Mouse (Mus musculus) R1 (cell line): ENCODE data around the gene Bzw2.
A peak's percentile ranks its signal among the peaks of the same experiment; 100 is the strongest.

Source experiments
- DNase-seq: peaks from one replicate; pipeline ENCODE4 v3.0.0-alpha.2; 2018; ENCODE audit warnings: low read depth, low spot score

Gene Bzw2

DNA sequence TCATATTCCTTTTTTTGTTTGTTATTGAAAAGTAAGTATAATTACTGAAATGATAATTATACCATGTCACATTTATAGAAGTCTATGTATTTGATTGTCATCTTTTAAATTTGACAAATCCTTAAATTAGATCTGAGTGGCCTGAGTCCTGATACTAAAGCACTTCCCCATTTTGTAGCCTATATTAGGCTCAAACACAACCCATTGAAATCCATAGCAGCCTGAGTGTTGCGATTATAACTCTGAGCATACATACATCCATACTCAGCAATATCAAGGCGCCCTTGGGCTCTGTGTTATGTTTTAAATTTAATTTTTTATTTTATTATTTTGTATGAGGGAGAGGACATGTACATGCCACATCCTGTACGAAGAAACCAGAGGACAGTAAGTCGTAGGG, 87.6 kb downstream of the Bzw2 start:
- DNase-seq = no peak

DNA sequence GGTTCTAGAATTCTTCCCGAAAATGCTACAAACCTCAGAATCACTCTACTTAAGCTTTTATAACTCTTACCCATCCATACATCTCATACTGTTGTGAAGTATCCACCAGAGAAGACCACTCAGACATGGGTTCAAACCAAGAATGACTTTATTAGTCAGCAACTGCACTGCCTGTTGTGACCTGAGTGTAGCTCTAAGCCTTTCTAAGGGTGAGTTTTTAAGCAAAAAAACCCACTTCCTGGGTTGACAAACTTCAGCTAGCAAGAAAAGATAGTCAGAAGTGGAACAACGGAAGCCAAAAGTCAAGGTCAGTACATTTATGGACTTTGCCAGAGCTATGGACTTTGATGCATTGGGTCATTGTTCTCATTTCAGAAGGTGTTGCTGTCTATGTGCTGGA, 90.3 kb downstream of the Bzw2 start:
- no peak for DNase-seq

DNA sequence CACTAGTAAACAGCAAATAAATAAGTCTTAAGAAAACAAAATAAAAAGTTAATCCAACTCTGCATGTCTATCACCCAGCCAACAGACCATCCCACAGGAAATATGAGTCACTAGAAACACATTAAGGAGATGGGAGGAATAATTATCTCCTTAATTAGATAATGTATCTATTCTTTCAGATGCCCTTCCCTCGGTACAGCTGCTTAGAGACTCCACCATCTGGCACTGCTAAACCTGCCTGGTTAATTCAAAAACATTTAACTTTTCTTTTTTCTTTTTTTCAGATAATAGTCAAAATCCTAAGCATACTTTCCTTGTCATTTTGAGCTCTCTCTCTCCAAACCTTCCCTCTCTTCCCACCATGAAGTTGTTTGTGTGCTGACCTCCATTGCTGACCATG, 92.0 kb downstream of the Bzw2 start:
- DNase-seq = no peak

DNA sequence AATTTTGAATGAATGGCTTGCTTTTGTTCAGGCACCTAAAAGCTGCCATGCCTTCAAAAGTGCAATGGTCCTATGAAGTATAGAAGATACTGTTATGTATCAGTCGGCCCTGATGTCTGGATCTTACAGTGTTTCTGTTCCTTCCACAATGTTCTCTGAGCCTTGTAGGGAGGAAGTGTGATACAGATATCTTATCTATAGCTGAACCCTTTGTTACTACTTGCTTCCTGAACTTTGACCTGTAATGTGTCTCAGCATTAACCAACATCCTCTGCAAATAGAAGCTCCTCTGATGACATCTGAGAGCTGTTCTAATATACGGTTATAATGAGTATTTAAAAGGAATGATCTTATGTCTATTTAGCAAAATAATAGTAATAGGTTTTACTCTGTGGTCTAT, 100.2 kb downstream of the Bzw2 start:
- DNase-seq = no peak

DNA sequence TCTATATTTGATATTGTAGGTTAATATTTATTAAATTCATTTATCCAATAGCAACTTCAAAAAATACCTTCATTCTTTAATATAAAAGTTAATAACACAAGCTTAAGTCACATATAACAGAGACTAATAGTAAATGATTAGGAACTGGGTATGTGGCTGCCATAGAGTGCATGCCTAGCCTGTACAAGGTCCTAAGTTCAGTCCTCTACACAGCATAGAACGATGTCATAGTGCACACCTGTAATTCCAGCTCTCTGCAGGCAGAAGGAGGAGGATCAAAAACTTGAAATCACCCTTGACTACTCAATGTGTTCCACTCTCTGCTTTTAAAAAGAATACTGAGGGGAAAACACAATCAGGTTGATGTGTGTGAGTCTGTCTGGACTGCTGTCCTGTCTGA, 107.6 kb downstream of the Bzw2 start:
- DNase-seq = no peak

DNA sequence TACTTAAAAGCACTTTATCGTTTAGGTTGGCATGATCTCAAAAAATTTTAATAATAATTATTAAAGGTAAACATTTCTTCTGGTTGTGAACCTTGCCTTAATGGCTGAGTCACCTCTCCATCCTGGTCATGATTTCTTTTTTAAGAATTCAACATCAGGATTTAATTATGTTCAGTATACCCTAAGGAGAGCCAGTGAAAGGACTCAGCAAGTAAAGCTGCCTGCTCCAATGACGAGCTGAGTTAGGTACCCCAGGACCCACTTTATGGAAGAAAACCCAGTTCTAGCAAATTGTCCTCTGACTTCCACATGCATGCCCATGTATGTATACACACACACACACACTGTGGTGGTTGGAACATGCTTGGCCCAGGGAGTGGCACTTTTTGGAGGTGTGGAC, 110.3 kb downstream of the Bzw2 start:
- no peak for DNase-seq

DNA sequence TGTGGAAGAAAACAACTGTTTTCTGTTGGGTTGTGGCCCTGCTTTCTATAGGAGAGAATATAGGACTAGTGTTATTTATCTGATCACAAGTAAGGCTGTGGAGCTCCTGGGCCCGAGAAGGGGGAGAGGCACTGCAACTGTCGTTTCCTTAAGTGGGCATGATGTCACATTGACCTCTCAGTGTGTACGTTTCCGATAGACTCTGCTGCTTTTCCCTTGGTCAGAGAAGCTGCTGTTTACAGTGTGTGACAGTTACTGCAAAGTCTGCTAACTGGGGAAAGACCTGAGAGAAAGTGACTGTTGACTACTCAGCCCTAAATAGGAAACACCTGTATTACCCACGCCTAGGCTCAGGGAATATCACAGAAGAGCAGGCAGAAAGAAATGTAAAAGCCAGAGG, 111.7 kb downstream of the Bzw2 start:
- DNase-seq = no peak

DNA sequence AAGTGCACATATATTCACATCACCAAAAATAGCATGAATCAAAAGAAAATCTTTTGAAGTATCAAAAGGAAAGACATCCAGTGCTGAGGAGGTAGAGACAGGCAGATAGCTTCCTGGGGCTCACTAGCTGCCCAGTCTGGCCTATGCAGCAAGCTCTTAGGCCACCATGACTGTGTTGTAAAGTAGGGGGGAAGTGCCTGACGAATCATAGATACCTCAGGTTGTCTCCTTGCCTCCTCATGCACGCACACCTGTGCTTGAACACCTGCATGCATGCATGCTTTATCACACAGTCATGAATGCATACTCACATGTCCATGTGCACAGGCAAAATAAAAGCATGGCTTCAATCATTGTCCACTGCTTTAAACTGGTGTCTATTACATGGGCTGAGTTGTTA, 113.2 kb downstream of the Bzw2 start:
- DNase-seq = no peak

DNA sequence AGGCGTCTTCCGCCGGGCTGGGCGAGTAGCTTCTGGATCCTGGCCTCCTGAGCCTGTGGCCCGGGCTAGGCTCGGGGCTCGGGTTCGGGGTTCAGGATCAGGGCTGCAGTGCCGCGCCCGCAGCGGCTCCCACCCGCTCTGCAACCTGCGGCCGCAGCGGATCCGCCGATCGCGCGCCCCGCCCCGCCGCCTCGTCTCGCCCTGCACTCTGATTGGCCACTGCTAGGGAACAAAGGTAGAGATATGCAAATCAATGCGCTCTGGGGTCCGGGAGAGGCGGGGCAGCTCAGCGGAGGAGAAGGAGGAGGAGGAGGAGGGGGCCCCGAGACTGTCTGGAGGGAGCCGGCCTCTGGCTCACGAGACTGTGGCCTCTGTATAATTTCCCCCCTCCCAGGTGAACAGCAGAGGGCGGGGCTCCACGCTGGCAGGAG, 115.5 kb downstream of the Bzw2 start, which contains the start of gene Tspan13:
Tspan13 (minus strand) TSS at position 153 of the 431 bp plus-strand sequence.
- peak; percentile 96 for DNase-seq
